Mouse (Mus musculus): ENCODE results near the gene Gm1604a.
"Not testable (repeated sequence)": the region's sequence is repeated elsewhere in the genome, so short reads cannot be mapped to it uniquely, and the experiment has no call there.

Gene Gm1604a

GRCm38 (mm10) chr17:7025257-7025656, at the start of gene Gm1604a:
Gene Gm1604a, plus strand, starts transcription at chr17:7025568.
- not testable (repeated sequence) for DNase-seq (ENCODE audit: low read depth, low spot score)

- peak; percentile 15 for DNase-seq (ENCODE audit: low read depth, low spot score)
Observed at GRCm38 (mm10) chr17:6978287-6979248, 46.8 kb upstream of the Gm1604a start, which contains the start of gene Gm49721. Gene Gm49721, plus strand, starts transcription at chr17:6978904.

GRCm38 (mm10) chr17:6979380-6979779, 46.0 kb upstream of the Gm1604a start:
- DNase-seq (ENCODE audit: low read depth, low spot score), result not testable (repeated sequence)

- DNase-seq (ENCODE audit: low read depth, low spot score), result not testable (repeated sequence)
Observed at GRCm38 (mm10) chr17:6980144-6980543, 45.2 kb upstream of the Gm1604a start.

- not testable (repeated sequence) for DNase-seq (ENCODE audit: low read depth, low spot score)
Observed at GRCm38 (mm10) chr17:6986118-6986517, 39.2 kb upstream of the Gm1604a start.

GRCm38 (mm10) chr17:6995504-6995903, 29.9 kb upstream of the Gm1604a start:
- DNase-seq (ENCODE audit: low read depth, low spot score), result not testable (repeated sequence)

GRCm38 (mm10) chr17:6996826-6997225, 28.5 kb upstream of the Gm1604a start:
- DNase-seq (ENCODE audit: low read depth, low spot score), result not testable (repeated sequence)

- not testable (repeated sequence) for DNase-seq (ENCODE audit: low read depth, low spot score)
Observed at GRCm38 (mm10) chr17:6997778-6998490, 27.4 kb upstream of the Gm1604a start.

- not testable (repeated sequence) for DNase-seq (ENCODE audit: low read depth, low spot score)
Observed at GRCm38 (mm10) chr17:7001790-7002585, 23.4 kb upstream of the Gm1604a start.

- DNase-seq (ENCODE audit: low read depth, low spot score), result not testable (repeated sequence)
Observed at GRCm38 (mm10) chr17:7003392-7003791, 22.0 kb upstream of the Gm1604a start.

- not testable (repeated sequence) for DNase-seq (ENCODE audit: low read depth, low spot score)
Observed at GRCm38 (mm10) chr17:7005646-7006045, 19.7 kb upstream of the Gm1604a start.

GRCm38 (mm10) chr17:7008885-7009284, 16.5 kb upstream of the Gm1604a start:
- DNase-seq (ENCODE audit: low read depth, low spot score), result not testable (repeated sequence)

- DNase-seq (ENCODE audit: low read depth, low spot score), result not testable (repeated sequence)
Observed at GRCm38 (mm10) chr17:7009440-7009839, 15.9 kb upstream of the Gm1604a start.

GRCm38 (mm10) chr17:7009901-7010300, 15.5 kb upstream of the Gm1604a start:
- DNase-seq (ENCODE audit: low read depth, low spot score), result not testable (repeated sequence)

- DNase-seq (ENCODE audit: low read depth, low spot score), result not testable (repeated sequence)
Observed at GRCm38 (mm10) chr17:7014190-7014589, 11.2 kb upstream of the Gm1604a start.

- not testable (repeated sequence) for DNase-seq (ENCODE audit: low read depth, low spot score)
Observed at GRCm38 (mm10) chr17:7025764-7026346, 487 bp downstream of the Gm1604a start.

- DNase-seq (ENCODE audit: low read depth, low spot score), result not testable (repeated sequence)
Observed at GRCm38 (mm10) chr17:7030204-7030603, 4.8 kb downstream of the Gm1604a start.

- not testable (repeated sequence) for DNase-seq (ENCODE audit: low read depth, low spot score)
Observed at GRCm38 (mm10) chr17:7030622-7031174, 5.3 kb downstream of the Gm1604a start.

GRCm38 (mm10) chr17:7033192-7034166, 8.1 kb downstream of the Gm1604a start:
- not testable (repeated sequence) for DNase-seq (ENCODE audit: low read depth, low spot score)

Data from brain, adult 2 months (tissue).